Mouse (Mus musculus): ENCODE results near the gene Rab7. TPM values are rescaled to one million over a fixed set of nuclear protein-coding genes. Genes with fewer than 3 reads are reported as not detected.
"Not testable (repeated sequence)": the region's sequence is repeated elsewhere in the genome, so short reads cannot be mapped to it uniquely, and the experiment has no call there.

The Rab7 gene
- total and polyA plus RNA-seq, 2 experiments from 2014 or later: 88.9 to 367 TPM

- WGBS: 85% methylated on average over 4 of the region's 4 CpGs
- Histone ChIP-seq H3K9ac (no peak overlapping the region), H3K4me3 (ENCODE audit: low read depth, low read length) (no peak overlapping the region)
Observed at GRCm38 (mm10) chr6:88009209-88009608, 35.9 kb downstream of the Rab7 start.

GRCm38 (mm10) chr6:88004773-88005172 lies 40.3 kb downstream of the Rab7 start:
- H3K27ac ChIP-seq (ENCODE audit: low read depth, low read length); DNase-seq; H3K9me3 ChIP-seq (ENCODE audit: low read length); ATAC-seq; H3K4me2 ChIP-seq (ENCODE audit: low read depth); H3K9ac ChIP-seq; H3K4me3 ChIP-seq (ENCODE audit: low read depth, low read length); H3K4me1 ChIP-seq (ENCODE audit: insufficient read depth); H3K27me3 ChIP-seq (ENCODE audit: insufficient read depth, low read length): not testable (repeated sequence)
- WGBS: 90% methylated on average over 12 of the region's 14 CpGs
- peaks cover 80% of the 10 kb centered on the region for H3K36me3 ChIP-seq (ENCODE audit: insufficient read depth)

More at GRCm38 (mm10) chr6:88009209-88009608, 35.9 kb downstream of the Rab7 start:
- H3K27ac ChIP-seq (ENCODE audit: low read depth, low read length): no peak overlapping the region
- TF ChIP-seq CTCF (IDR thresholded peaks at IDR 0.05; ENCODE audit: low read depth): no peak
- DNase-seq: no peak
- H3K36me3 ChIP-seq (ENCODE audit: insufficient read depth): peaks cover 49% of the 10 kb centered on the region
- no peaks in the 10 kb centered on the region for H3K9me3 ChIP-seq (ENCODE audit: low read length)
- no peak overlapping the region for H3K4me2 ChIP-seq (ENCODE audit: low read depth)
- ATAC-seq: no peak
- H3K27me3 ChIP-seq (ENCODE audit: insufficient read depth, low read length): no peaks in the 10 kb centered on the region
- H3K4me1 ChIP-seq (ENCODE audit: insufficient read depth): no peaks in the 10 kb centered on the region

DNA sequence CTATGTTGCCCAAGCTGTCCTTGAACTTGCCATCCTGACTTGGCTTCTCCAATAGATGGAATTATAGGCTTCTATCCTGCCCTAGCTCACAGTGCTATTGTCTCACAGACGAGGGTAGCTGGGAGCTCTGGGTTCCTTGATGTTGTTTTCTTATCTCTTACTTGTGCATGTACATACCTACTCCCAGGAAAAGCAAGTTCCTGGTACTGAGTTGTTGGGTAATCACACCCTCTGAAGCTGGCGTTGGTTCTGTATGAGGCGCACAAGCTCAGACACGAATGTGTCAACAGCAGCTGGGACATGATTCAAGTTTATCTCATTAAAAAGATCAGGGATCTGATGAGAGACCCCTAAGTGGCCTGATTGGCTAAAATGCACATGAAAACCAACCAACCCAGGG lies 41.6 kb downstream of the Rab7 start:
- no peaks in the 10 kb centered on the region for H3K4me1 ChIP-seq (ENCODE audit: insufficient read depth)
- H3K27ac ChIP-seq (ENCODE audit: low read depth, low read length): no peak overlapping the region
- no peak overlapping the region for H3K4me3 ChIP-seq (ENCODE audit: low read depth, low read length)
- 90% methylated on average over 4 of the region's 4 CpGs for WGBS
- no peak overlapping the region for H3K9ac ChIP-seq
- H3K27me3 ChIP-seq (ENCODE audit: insufficient read depth, low read length): no peaks in the 10 kb centered on the region
- no peak for TF ChIP-seq CTCF (IDR thresholded peaks at IDR 0.05; ENCODE audit: low read depth)
- H3K9me3 ChIP-seq (ENCODE audit: low read length): no peaks in the 10 kb centered on the region
- DNase-seq (no peak), ATAC-seq (no peak)
- H3K36me3 ChIP-seq (ENCODE audit: insufficient read depth): peaks cover 78% of the 10 kb centered on the region
- H3K4me2 ChIP-seq (ENCODE audit: low read depth): no peak overlapping the region

- Histone ChIP-seq H3K4me1 (ENCODE audit: insufficient read depth) (peaks cover 13% of the 10 kb centered on the region), H3K4me2 (ENCODE audit: low read depth) (no peak overlapping the region), H3K36me3 (ENCODE audit: insufficient read depth) (peaks cover 45% of the 10 kb centered on the region), H3K4me3 (ENCODE audit: low read depth, low read length) (no peak overlapping the region), H3K9me3 (ENCODE audit: low read length) (no peaks in the 10 kb centered on the region), H3K27ac (ENCODE audit: low read depth, low read length) (no peak overlapping the region), H3K9ac (no peak overlapping the region), H3K27me3 (ENCODE audit: insufficient read depth, low read length) (no peaks in the 10 kb centered on the region)
- DNase-seq (no peak), ATAC-seq (no peak)
- 86% methylated on average over 4 of the region's 4 CpGs for WGBS
- TF ChIP-seq CTCF (IDR thresholded peaks at IDR 0.05; ENCODE audit: low read depth): no peak
Observed at GRCm38 (mm10) chr6:87998358-87998757, 46.7 kb downstream of the Rab7 start.

GRCm38 (mm10) chr6:87997706-87998265 lies 47.3 kb downstream of the Rab7 start:
- Histone ChIP-seq H3K4me2 (ENCODE audit: low read depth) (no peak overlapping the region), H3K9ac (no peak overlapping the region), H3K4me3 (ENCODE audit: low read depth, low read length) (no peak overlapping the region), H3K9me3 (ENCODE audit: low read length) (no peaks in the 10 kb centered on the region), H3K27ac (ENCODE audit: low read depth, low read length) (no peak overlapping the region), H3K4me1 (ENCODE audit: insufficient read depth) (peaks cover 14% of the 10 kb centered on the region), H3K27me3 (ENCODE audit: insufficient read depth, low read length) (no peaks in the 10 kb centered on the region), H3K36me3 (ENCODE audit: insufficient read depth) (peaks cover 39% of the 10 kb centered on the region)
- ATAC-seq (peak; percentile 50), DNase-seq (peak; percentile 85)
- peak; percentile 85 for TF ChIP-seq CTCF (IDR thresholded peaks at IDR 0.05; ENCODE audit: low read depth)
- WGBS: 65% methylated on average over 7 of the region's 7 CpGs

GRCm38 (mm10) chr6:87996606-87997005 lies 48.5 kb downstream of the Rab7 start:
- no peak for DNase-seq
- no peak overlapping the region for H3K4me2 ChIP-seq (ENCODE audit: low read depth)

GRCm38 (mm10) chr6:87995519-87995918 lies 49.6 kb downstream of the Rab7 start:
- DNase-seq: no peak
- H3K9me3 ChIP-seq (ENCODE audit: low read length): no peaks in the 10 kb centered on the region
- no peaks in the 10 kb centered on the region for H3K27me3 ChIP-seq (ENCODE audit: insufficient read depth, low read length)
- 86% methylated on average over 4 of the region's 4 CpGs for WGBS
- H3K4me2 ChIP-seq (ENCODE audit: low read depth): no peak overlapping the region
- TF ChIP-seq CTCF (IDR thresholded peaks at IDR 0.05; ENCODE audit: low read depth): no peak
- no peak overlapping the region for H3K9ac ChIP-seq
- peaks cover 19% of the 10 kb centered on the region for H3K36me3 ChIP-seq (ENCODE audit: insufficient read depth)
- H3K4me1 ChIP-seq (ENCODE audit: insufficient read depth): peaks cover 14% of the 10 kb centered on the region
- no peak overlapping the region for H3K27ac ChIP-seq (ENCODE audit: low read depth, low read length)
- H3K4me3 ChIP-seq (ENCODE audit: low read depth, low read length): no peak overlapping the region
- ATAC-seq: no peak

More at GRCm38 (mm10) chr6:87996606-87997005, 48.5 kb downstream of the Rab7 start:
- WGBS: 93% methylated on average over 9 of the region's 9 CpGs
- H3K9ac ChIP-seq: no peak overlapping the region
- peaks cover 14% of the 10 kb centered on the region for H3K4me1 ChIP-seq (ENCODE audit: insufficient read depth)
- peaks cover 30% of the 10 kb centered on the region for H3K36me3 ChIP-seq (ENCODE audit: insufficient read depth)
- ATAC-seq: no peak
- no peak overlapping the region for H3K27ac ChIP-seq (ENCODE audit: low read depth, low read length)
- no peaks in the 10 kb centered on the region for H3K27me3 ChIP-seq (ENCODE audit: insufficient read depth, low read length)
- TF ChIP-seq CTCF (IDR thresholded peaks at IDR 0.05; ENCODE audit: low read depth): no peak
- no peaks in the 10 kb centered on the region for H3K9me3 ChIP-seq (ENCODE audit: low read length)
- no peak overlapping the region for H3K4me3 ChIP-seq (ENCODE audit: low read depth, low read length)
